Mouse (Mus musculus): ENCODE results near the gene Arid4a. TPM values are rescaled to one million over a fixed set of nuclear protein-coding genes. Genes with fewer than 3 reads are reported as not detected.

The Arid4a gene
- 18.9 and 24.4 TPM in 2 replicates for polyA plus RNA-seq (2012; ENCODE audit: low replicate concordance)

GRCm38 (mm10) chr12:71015363-71016210, at the start of gene Arid4a:
Gene Arid4a, plus strand, starts transcription at chr12:71015990.

GRCm38 (mm10) chr12:70974441-70975266, 41.1 kb upstream of the Arid4a start, which contains the start of gene Psma3:
Gene Psma3, plus strand, starts transcription at chr12:70974621.

GRCm38 (mm10) chr12:71111331-71111730, 95.5 kb downstream of the Arid4a start, which contains the start of gene Tomm20l:
Gene Tomm20l, plus strand, starts transcription at chr12:71111428.

GRCm38 (mm10) chr12:71136130-71136973, 120.6 kb downstream of the Arid4a start, which contains the start of the genes Timm9 and 2700049A03Rik:
Gene Timm9, minus strand, starts transcription at chr12:71136684.
Gene 2700049A03Rik, plus strand, starts transcription at chr12:71136848.

Other genes with a start within 250 kb of the Arid4a start
- 3.9 TPM in 2 replicates for gene Frmd6, start 190.5 kb upstream of the Arid4a start, polyA plus RNA-seq (2012; ENCODE audit: low replicate concordance)
- gene Actr10, start 78.1 kb upstream of the Arid4a start, polyA plus RNA-seq (2012; ENCODE audit: low replicate concordance), result 2.8 and 5.2 TPM in 2 replicates
- 3.1 and 21.7 TPM in 2 replicates for gene Psma3, start 41.4 kb upstream of the Arid4a start, polyA plus RNA-seq (2012; ENCODE audit: low replicate concordance)
- not detected in 2 replicates for gene Tomm20l, start 95.4 kb downstream of the Arid4a start, polyA plus RNA-seq (2012; ENCODE audit: low replicate concordance)
- 9.9 and 14.2 TPM in 2 replicates for gene Timm9, start 120.7 kb downstream of the Arid4a start, polyA plus RNA-seq (2012; ENCODE audit: low replicate concordance)
- gene 2700049A03Rik, start 120.9 kb downstream of the Arid4a start, polyA plus RNA-seq (2012; ENCODE audit: low replicate concordance), result 0.26 and 0.54 TPM in 2 replicates

Data from hematopoietic multipotent progenitor cell, adult 10-12 weeks (in vitro differentiated cells).